Mouse (Mus musculus) thymus, adult 2 months (tissue): ENCODE results near the gene Bsg.

Experiments used
- CTCF ChIP-seq: fragments of 200-500 bp; IDR thresholded peaks from 2 replicates; pipeline ENCODE4 v1.5.1; 2012; ENCODE audit warnings: mild to moderate bottlenecking, control low read depth, low read length, moderate library complexity, borderline replicate concordance; ENCODE audit not compliant: control insufficient read depth, poor library complexity, insufficient read depth; ENCODE audit errors: extremely low read depth
- POLR2A ChIP-seq: fragments of 200-500 bp; IDR thresholded peaks from 2 replicates; pipeline ENCODE4 v1.6.1; 2012; ENCODE audit warnings: mild to moderate bottlenecking, low read length, control low read depth, moderate library complexity; ENCODE audit not compliant: control insufficient read depth, poor library complexity, insufficient read depth; ENCODE audit errors: extremely low read depth

DNA sequence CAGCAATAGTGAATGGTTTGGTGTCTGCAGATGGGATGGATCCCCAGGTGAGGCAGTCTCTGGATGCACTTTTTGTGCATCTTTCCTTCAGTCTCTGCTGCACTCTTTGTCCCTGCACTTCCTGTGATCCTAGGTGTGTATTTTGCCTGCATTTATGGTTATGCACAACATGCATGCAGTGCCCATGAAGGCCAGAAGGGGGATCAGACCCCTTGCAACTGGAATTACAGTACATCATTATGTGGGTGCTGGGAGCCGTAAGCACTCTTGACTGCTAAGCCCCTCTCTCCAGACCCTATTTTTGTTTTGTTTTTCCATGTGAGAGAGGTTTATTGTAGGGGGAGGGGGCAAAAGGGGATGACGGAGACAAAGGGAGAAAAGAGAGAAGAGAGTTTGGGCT, 44.0 kb upstream of the Bsg start:
- TF ChIP-seq CTCF: no peak
- TF ChIP-seq POLR2A: no peak
